Mouse (Mus musculus): Measurements from ENCODE around the gene Gpr6. TPM values are rescaled to one million over a fixed set of nuclear protein-coding genes. Genes with fewer than 3 reads are reported as not detected.
A peak's percentile ranks its signal among the peaks of the same experiment; 100 is the strongest.

Gpr6 gene
- polyA plus RNA-seq (2015; fragmentation: Nextera tagmentation; extraction: Ambion mirVana), result not detected in 2 replicates

- WGBS, result under 1% methylated on average over 23 of the region's 23 CpGs
- no peak for ATAC-seq (ENCODE audit: insufficient number of reproducible peaks, low FRiP score, low TSS enrichment, low read depth)
- Histone ChIP-seq H3K4me1 (no peaks in the 10 kb centered on the region), H3K27ac (replicated peaks) (no peak within 1 kb of the TSS), H3K9me3 (replicated peaks) (no peaks in the 10 kb centered on the region), H3K4me2 (replicated peaks) (peak within 1 kb of the TSS; percentile 6; the same call in 1 of the 2 replicates), H3K36me3 (no peaks in the 10 kb centered on the region), H3K4me3 (replicated peaks) (peak within 1 kb of the TSS; percentile 6), H3K9ac (no peak within 1 kb of the TSS), H3K27me3 (peaks cover 40% of the 10 kb centered on the region)
Observed at GRCm38 (mm10) chr10:41072116-41072515, at the start of gene Gpr6. Gpr6 (minus strand) TSS chr10:41072285.

GRCm38 (mm10) chr10:41100060-41100459 lies 28.0 kb upstream of the Gpr6 start:
- 71% methylated on average over 2 of the region's 2 CpGs for WGBS
- Histone ChIP-seq H3K27me3 (no peaks in the 10 kb centered on the region), H3K9me3 (replicated peaks) (no peaks in the 10 kb centered on the region), H3K4me2 (replicated peaks) (no peak overlapping the region), H3K27ac (replicated peaks) (no peak overlapping the region), H3K4me1 (no peaks in the 10 kb centered on the region), H3K4me3 (replicated peaks) (no peak overlapping the region), H3K9ac (no peak overlapping the region), H3K36me3 (no peaks in the 10 kb centered on the region)
- ATAC-seq (ENCODE audit: insufficient number of reproducible peaks, low FRiP score, low TSS enrichment, low read depth), result no peak

GRCm38 (mm10) chr10:41098137-41098536 lies 26.1 kb upstream of the Gpr6 start:
- Histone ChIP-seq H3K4me1 (no peaks in the 10 kb centered on the region), H3K4me2 (replicated peaks) (no peak overlapping the region), H3K9ac (no peak overlapping the region), H3K36me3 (no peaks in the 10 kb centered on the region), H3K27me3 (no peaks in the 10 kb centered on the region), H3K27ac (replicated peaks) (no peak overlapping the region), H3K9me3 (replicated peaks) (no peaks in the 10 kb centered on the region), H3K4me3 (replicated peaks) (no peak overlapping the region)
- no peak for ATAC-seq (ENCODE audit: insufficient number of reproducible peaks, low FRiP score, low TSS enrichment, low read depth)
- 83% methylated on average over 6 of the region's 6 CpGs for WGBS

- no peak overlapping the region for H3K27ac ChIP-seq (replicated peaks)
- no peak for ATAC-seq (ENCODE audit: insufficient number of reproducible peaks, low FRiP score, low TSS enrichment, low read depth)
- no peak overlapping the region for H3K9ac ChIP-seq
- H3K27me3 ChIP-seq, result no peaks in the 10 kb centered on the region
- 49% methylated on average over 7 of the region's 7 CpGs for WGBS
- no peaks in the 10 kb centered on the region for H3K36me3 ChIP-seq
- H3K4me1 ChIP-seq, result no peaks in the 10 kb centered on the region
- no peaks in the 10 kb centered on the region for H3K9me3 ChIP-seq (replicated peaks)
- H3K4me2 ChIP-seq (replicated peaks), result no peak overlapping the region
- H3K4me3 ChIP-seq (replicated peaks), result no peak overlapping the region
Observed at GRCm38 (mm10) chr10:41088852-41089251, 16.8 kb upstream of the Gpr6 start.

GRCm38 (mm10) chr10:41071696-41072095 lies 389 bp downstream of the Gpr6 start:
- no peaks in the 10 kb centered on the region for H3K9me3 ChIP-seq (replicated peaks)
- no peak overlapping the region; the same call in 1 of the 2 replicates for H3K4me2 ChIP-seq (replicated peaks)
- no peak overlapping the region for H3K9ac ChIP-seq
- no peak for ATAC-seq (ENCODE audit: insufficient number of reproducible peaks, low FRiP score, low TSS enrichment, low read depth)
- H3K36me3 ChIP-seq, result no peaks in the 10 kb centered on the region
- no peak overlapping the region for H3K4me3 ChIP-seq (replicated peaks)
- whole genome bisulfite sequencing, result 4% methylated on average over 11 of the region's 11 CpGs
- no peaks in the 10 kb centered on the region for H3K4me1 ChIP-seq
- H3K27ac ChIP-seq (replicated peaks), result no peak overlapping the region
- peaks cover 40% of the 10 kb centered on the region for H3K27me3 ChIP-seq

- Histone ChIP-seq H3K9ac (no peak overlapping the region), H3K27me3 (peaks cover 40% of the 10 kb centered on the region), H3K9me3 (replicated peaks) (no peaks in the 10 kb centered on the region), H3K4me1 (no peaks in the 10 kb centered on the region), H3K4me3 (replicated peaks) (peak overlapping the region; percentile 6), H3K36me3 (no peaks in the 10 kb centered on the region), H3K4me2 (replicated peaks) (0 out of 2 replicates have a peak overlapping the region, but pooled peaks have one; percentile 6), H3K27ac (replicated peaks) (no peak overlapping the region)
- no peak for ATAC-seq (ENCODE audit: insufficient number of reproducible peaks, low FRiP score, low TSS enrichment, low read depth)
- WGBS, result 3% methylated on average over 68 of the region's 68 CpGs
Observed at GRCm38 (mm10) chr10:41070693-41071651, 1.1 kb downstream of the Gpr6 start.

- H3K9ac ChIP-seq, result no peak overlapping the region
- 75% methylated on average over 4 of the region's 4 CpGs for WGBS
- H3K27me3 ChIP-seq, result no peaks in the 10 kb centered on the region
- H3K4me3 ChIP-seq (replicated peaks), result no peak overlapping the region
- no peaks in the 10 kb centered on the region for H3K36me3 ChIP-seq
- H3K9me3 ChIP-seq (replicated peaks), result no peaks in the 10 kb centered on the region
- no peak overlapping the region for H3K4me2 ChIP-seq (replicated peaks)
- no peak for ATAC-seq (ENCODE audit: insufficient number of reproducible peaks, low FRiP score, low TSS enrichment, low read depth)
- no peaks in the 10 kb centered on the region for H3K4me1 ChIP-seq
- no peak overlapping the region for H3K27ac ChIP-seq (replicated peaks)
Observed at GRCm38 (mm10) chr10:41060250-41060831, 11.7 kb downstream of the Gpr6 start.

- Histone ChIP-seq H3K27ac (replicated peaks) (no peak overlapping the region), H3K4me1 (no peaks in the 10 kb centered on the region), H3K9me3 (replicated peaks) (no peaks in the 10 kb centered on the region), H3K36me3 (no peaks in the 10 kb centered on the region), H3K4me2 (replicated peaks) (no peak overlapping the region), H3K27me3 (no peaks in the 10 kb centered on the region), H3K4me3 (replicated peaks) (no peak overlapping the region), H3K9ac (no peak overlapping the region)
- WGBS, result 69% methylated on average over 9 of the region's 9 CpGs
- no peak for ATAC-seq (ENCODE audit: insufficient number of reproducible peaks, low FRiP score, low TSS enrichment, low read depth)
Observed at GRCm38 (mm10) chr10:41055581-41055980, 16.5 kb downstream of the Gpr6 start.

GRCm38 (mm10) chr10:41054005-41054404 lies 18.1 kb downstream of the Gpr6 start:
- Histone ChIP-seq H3K4me3 (replicated peaks) (no peak overlapping the region), H3K4me2 (replicated peaks) (no peak overlapping the region), H3K9ac (no peak overlapping the region), H3K27ac (replicated peaks) (no peak overlapping the region), H3K27me3 (no peaks in the 10 kb centered on the region), H3K36me3 (no peaks in the 10 kb centered on the region), H3K9me3 (replicated peaks) (no peaks in the 10 kb centered on the region), H3K4me1 (no peaks in the 10 kb centered on the region)
- 72% methylated on average over 5 of the region's 5 CpGs for WGBS
- ATAC-seq (ENCODE audit: insufficient number of reproducible peaks, low FRiP score, low TSS enrichment, low read depth), result no peak

GRCm38 (mm10) chr10:41042272-41042671 lies 29.8 kb downstream of the Gpr6 start:
- Histone ChIP-seq H3K4me3 (replicated peaks) (no peak overlapping the region), H3K9ac (no peak overlapping the region), H3K36me3 (no peaks in the 10 kb centered on the region), H3K4me1 (no peaks in the 10 kb centered on the region), H3K27ac (replicated peaks) (no peak overlapping the region), H3K9me3 (replicated peaks) (no peaks in the 10 kb centered on the region), H3K4me2 (replicated peaks) (no peak overlapping the region), H3K27me3 (no peaks in the 10 kb centered on the region)
- WGBS, result 35% methylated on average over 11 of the region's 11 CpGs
- no peak for ATAC-seq (ENCODE audit: insufficient number of reproducible peaks, low FRiP score, low TSS enrichment, low read depth)

- 68% methylated on average over 9 of the region's 9 CpGs for WGBS
Observed at GRCm38 (mm10) chr10:41041478-41041877, 30.6 kb downstream of the Gpr6 start.

More at GRCm38 (mm10) chr10:41041478-41041877, 30.6 kb downstream of the Gpr6 start:
- no peak for ATAC-seq (ENCODE audit: insufficient number of reproducible peaks, low FRiP score, low TSS enrichment, low read depth)
- Histone ChIP-seq H3K27ac (replicated peaks) (no peak overlapping the region), H3K27me3 (no peaks in the 10 kb centered on the region), H3K36me3 (no peaks in the 10 kb centered on the region), H3K4me1 (no peaks in the 10 kb centered on the region), H3K9ac (no peak overlapping the region), H3K4me3 (replicated peaks) (no peak overlapping the region), H3K4me2 (replicated peaks) (no peak overlapping the region), H3K9me3 (replicated peaks) (no peaks in the 10 kb centered on the region)
